Mouse (Mus musculus) lung, adult 2 months (tissue): ENCODE measurements around the gene Tmem63c.

Experiments
- CTCF ChIP-seq: fragments of 200-500 bp; IDR thresholded peaks from 2 replicates; pipeline ENCODE4 v1.5.1; 2011; ENCODE audit warnings: mild to moderate bottlenecking, low read length, control low read depth; ENCODE audit not compliant: insufficient read depth
- POLR2A ChIP-seq: fragments of 200-500 bp; IDR thresholded peaks from 2 replicates; pipeline ENCODE4 v1.6.1; 2011; ENCODE audit warnings: low read depth, mild to moderate bottlenecking, control low read depth, low read length, borderline replicate concordance; ENCODE audit errors: extremely low read depth

GRCm38 (mm10) chr12:86995931-86996330, 25.2 kb upstream of the Tmem63c start:
- TF ChIP-seq CTCF: no peak
- TF ChIP-seq POLR2A: no peak
